Mouse (Mus musculus): ENCODE data around the gene Prdm15. TPM values are rescaled to one million over a fixed set of nuclear protein-coding genes. Genes with fewer than 3 reads are reported as not detected.

Prdm15 gene
- total and polyA plus RNA-seq, 2 experiments from 2014 or later: 5.5 to 11.0 TPM

- Histone ChIP-seq H3K4me3 (ENCODE audit: low read length) (no peak overlapping the region), H3K9ac (replicated peaks; ENCODE audit: low read length) (no peak overlapping the region), H3K4me1 (ENCODE audit: insufficient read depth, low read length) (peaks cover 2% of the 10 kb centered on the region; the same call in 1 of the 2 replicates), H3K27ac (no peak overlapping the region), H3K27me3 (ENCODE audit: insufficient read depth, low read length) (peaks cover 23% of the 10 kb centered on the region), H3K9me3 (ENCODE audit: low read length) (no peaks in the 10 kb centered on the region), H3K4me2 (ENCODE audit: low read depth, low read length) (no peak overlapping the region), H3K36me3 (ENCODE audit: insufficient read depth, low read length) (no peaks in the 10 kb centered on the region)
- WGBS: 92% methylated on average over 2 of the region's 2 CpGs
- no peak for TF ChIP-seq CTCF (IDR thresholded peaks at IDR 0.05; ENCODE audit: low read depth)
- DNase-seq (ENCODE audit: low spot score): no peak
- ATAC-seq: no peak
Observed at GRCm38 (mm10) chr16:97758288-97758687, 93.4 kb downstream of the Prdm15 start.

- DNase-seq (ENCODE audit: low spot score) (no peak), ATAC-seq (no peak)
- no peaks in the 10 kb centered on the region for H3K9me3 ChIP-seq (ENCODE audit: low read length)
- WGBS: 73% methylated on average over 2 of the region's 2 CpGs
- no peak for TF ChIP-seq CTCF (IDR thresholded peaks at IDR 0.05; ENCODE audit: low read depth)
- no peaks in the 10 kb centered on the region for H3K36me3 ChIP-seq (ENCODE audit: insufficient read depth, low read length)
- H3K27me3 ChIP-seq (ENCODE audit: insufficient read depth, low read length): peaks cover 8% of the 10 kb centered on the region; the same call in 1 of the 2 replicates
- no peak overlapping the region for H3K4me2 ChIP-seq (ENCODE audit: low read depth, low read length)
- no peak overlapping the region for H3K4me3 ChIP-seq (ENCODE audit: low read length)
- H3K9ac ChIP-seq (replicated peaks; ENCODE audit: low read length): no peak overlapping the region
- H3K4me1 ChIP-seq (ENCODE audit: insufficient read depth, low read length): no peaks in the 10 kb centered on the region
- H3K27ac ChIP-seq: no peak overlapping the region
Observed at GRCm38 (mm10) chr16:97756460-97756859, 95.2 kb downstream of the Prdm15 start.

- no peak for TF ChIP-seq CTCF (IDR thresholded peaks at IDR 0.05; ENCODE audit: low read depth)
- WGBS: 93% methylated on average over 3 of the region's 3 CpGs
- H3K27me3 ChIP-seq (ENCODE audit: insufficient read depth, low read length): no peaks in the 10 kb centered on the region
- H3K36me3 ChIP-seq (ENCODE audit: insufficient read depth, low read length): no peaks in the 10 kb centered on the region
- H3K4me3 ChIP-seq (ENCODE audit: low read length): no peak overlapping the region
- H3K9ac ChIP-seq (replicated peaks; ENCODE audit: low read length): no peak overlapping the region
- ATAC-seq (no peak), DNase-seq (ENCODE audit: low spot score) (no peak)
- no peak overlapping the region for H3K4me2 ChIP-seq (ENCODE audit: low read depth, low read length)
- H3K9me3 ChIP-seq (ENCODE audit: low read length): no peaks in the 10 kb centered on the region
- H3K27ac ChIP-seq: no peak overlapping the region
- no peaks in the 10 kb centered on the region for H3K4me1 ChIP-seq (ENCODE audit: insufficient read depth, low read length)
Observed at GRCm38 (mm10) chr16:97752316-97752941, 99.2 kb downstream of the Prdm15 start.

- WGBS: 66% methylated on average over 8 of the region's 8 CpGs
- H3K27ac ChIP-seq: no peak overlapping the region
- no peak for DNase-seq (ENCODE audit: low spot score)
- H3K4me2 ChIP-seq (ENCODE audit: low read depth, low read length): no peak overlapping the region
- no peaks in the 10 kb centered on the region for H3K4me1 ChIP-seq (ENCODE audit: insufficient read depth, low read length)
- H3K27me3 ChIP-seq (ENCODE audit: insufficient read depth, low read length): no peaks in the 10 kb centered on the region
- H3K4me3 ChIP-seq (ENCODE audit: low read length): no peak overlapping the region
- no peak for ATAC-seq
- no peak for TF ChIP-seq CTCF (IDR thresholded peaks at IDR 0.05; ENCODE audit: low read depth)
- no peak overlapping the region for H3K9ac ChIP-seq (replicated peaks; ENCODE audit: low read length)
- no peaks in the 10 kb centered on the region for H3K9me3 ChIP-seq (ENCODE audit: low read length)
- no peaks in the 10 kb centered on the region for H3K36me3 ChIP-seq (ENCODE audit: insufficient read depth, low read length)
Observed at GRCm38 (mm10) chr16:97751884-97752283, 99.8 kb downstream of the Prdm15 start.

GRCm38 (mm10) chr16:97748421-97748820 lies 103.2 kb downstream of the Prdm15 start:
- no peak overlapping the region for H3K4me3 ChIP-seq (ENCODE audit: low read length)
- H3K27me3 ChIP-seq (ENCODE audit: insufficient read depth, low read length): no peaks in the 10 kb centered on the region
- no peaks in the 10 kb centered on the region for H3K36me3 ChIP-seq (ENCODE audit: insufficient read depth, low read length)
- H3K4me2 ChIP-seq (ENCODE audit: low read depth, low read length): no peak overlapping the region
- H3K9me3 ChIP-seq (ENCODE audit: low read length): no peaks in the 10 kb centered on the region
- DNase-seq (ENCODE audit: low spot score) (no peak), ATAC-seq (no peak)
- H3K9ac ChIP-seq (replicated peaks; ENCODE audit: low read length): no peak overlapping the region
- WGBS: 90% methylated on average over 6 of the region's 6 CpGs
- no peak overlapping the region for H3K27ac ChIP-seq
- no peak for TF ChIP-seq CTCF (IDR thresholded peaks at IDR 0.05; ENCODE audit: low read depth)
- no peaks in the 10 kb centered on the region for H3K4me1 ChIP-seq (ENCODE audit: insufficient read depth, low read length)

Small RNA genes within 50 kb of the gene (microRNA-seq; reads per million reads assigned to microRNA genes)
- 0.18 to 0.36 reads per million in 2 experiments for gene Mir6964

Other genes with a start within 250 kb of the Prdm15 start
- not detected in 2 replicates for gene Tmprss2, start 240.7 kb downstream of the Prdm15 start, total RNA-seq (2014; rRNA removed)
- gene Tmprss2, start 240.7 kb downstream of the Prdm15 start, polyA plus RNA-seq (2015; fragmentation: Nextera tagmentation; extraction: Ambion mirVana): 0.04 and 0.30 TPM in 2 replicates
- 0.25 and 1.4 TPM in 2 replicates for gene Ripk4, start 88.1 kb downstream of the Prdm15 start, total RNA-seq (2014; rRNA removed)
- gene Ripk4, start 88.1 kb downstream of the Prdm15 start, polyA plus RNA-seq (2015; fragmentation: Nextera tagmentation; extraction: Ambion mirVana): 0.53 and 0.69 TPM in 2 replicates
- 20.7 and 47.7 TPM in 2 replicates for gene C2cd2, start 110.7 kb upstream of the Prdm15 start, total RNA-seq (2014; rRNA removed)
- gene C2cd2, start 110.7 kb upstream of the Prdm15 start, polyA plus RNA-seq (2015; fragmentation: Nextera tagmentation; extraction: Ambion mirVana): 13.5 and 16.8 TPM in 2 replicates
- gene Zbtb21, start 110.8 kb upstream of the Prdm15 start, total RNA-seq (2014; rRNA removed): 28.7 and 42.6 TPM in 2 replicates
- 8.7 TPM in 2 replicates for gene Zbtb21, start 110.8 kb upstream of the Prdm15 start, polyA plus RNA-seq (2015; fragmentation: Nextera tagmentation; extraction: Ambion mirVana)
- 5.5 and 12.1 TPM in 2 replicates for gene B230307C23Rik, start 145.5 kb upstream of the Prdm15 start, total RNA-seq (2014; rRNA removed)
- gene B230307C23Rik, start 145.5 kb upstream of the Prdm15 start, polyA plus RNA-seq (2015; fragmentation: Nextera tagmentation; extraction: Ambion mirVana): 15.7 and 21.6 TPM in 2 replicates
- 3.3 and 4.0 TPM in 2 replicates for gene A630089N07Rik, start 230.6 kb upstream of the Prdm15 start, total RNA-seq (2014; rRNA removed)
- gene A630089N07Rik, start 230.6 kb upstream of the Prdm15 start, polyA plus RNA-seq (2015; fragmentation: Nextera tagmentation; extraction: Ambion mirVana): 7.9 and 8.0 TPM in 2 replicates

Measured in hindbrain, postnatal 0 days (tissue).